12 mouse cellular contexts compared by ENCODE assay signal in the genomic region with DNA sequence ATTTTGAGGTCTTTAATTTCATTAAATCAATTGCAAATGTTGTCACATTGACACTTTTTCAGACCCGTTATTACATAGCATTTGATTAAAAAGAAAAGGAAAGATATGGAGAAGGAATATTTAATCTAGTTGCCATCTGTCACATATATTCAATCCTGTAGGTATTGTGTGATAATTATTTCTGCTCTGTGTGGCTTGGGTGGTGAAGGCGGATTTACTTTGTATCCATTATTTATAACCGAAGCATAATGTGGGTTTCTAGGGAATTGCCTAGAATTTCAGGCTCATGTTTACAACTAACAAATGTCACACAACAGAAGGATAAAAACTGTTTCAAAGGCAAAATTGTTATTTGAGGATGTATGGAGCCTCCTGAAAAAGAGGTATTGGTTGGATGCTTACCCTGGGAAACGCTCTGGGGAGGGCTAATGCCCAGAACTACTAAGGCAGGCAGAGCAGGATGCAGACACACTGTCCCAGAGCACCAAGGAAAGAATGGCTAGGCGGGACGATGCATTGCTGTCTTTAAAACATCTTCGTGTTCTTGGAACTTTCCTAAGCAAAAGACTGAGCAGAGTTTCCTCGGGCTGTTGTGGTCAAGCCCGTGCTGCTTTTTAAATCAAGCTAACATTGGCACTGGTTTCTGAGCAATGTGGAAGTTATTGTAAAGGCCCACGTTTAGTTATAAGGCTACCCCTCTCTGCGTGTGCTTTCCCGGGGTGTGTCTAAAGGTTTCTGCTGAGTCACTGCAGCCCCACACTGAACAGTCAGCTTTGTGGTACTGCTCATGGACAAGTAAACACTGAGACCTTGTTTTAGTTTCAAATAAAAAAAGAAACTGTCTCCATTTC.
DNase-seq lines count a peak whose midpoint lies in the region; ATAC-seq and TF ChIP-seq lines count a peak whose summit lies in the region.
"Had no signal": no experiment of that assay in that cellular context is flagged by ENCODE, and none has a peak within 500 bp of the region (broad histone marks: within the 10 kb centered on the region; RNA-seq: fewer than 3 reads in every experiment).

No protein-coding gene starts in this region.

- H3K27me3 ChIP-seq in heart, embryonic 12.5 days (replicated peaks) = no peaks in the 10 kb centered on the region
- no peaks in the 10 kb centered on the region for H3K27me3 ChIP-seq in C2C12 (ENCODE audit: control insufficient read depth, insufficient read depth, insufficient read length)
- H3K27me3 ChIP-seq in hindbrain, embryonic 11.5 days (ENCODE audit: control insufficient read depth, insufficient read depth, low read length) = no peaks in the 10 kb centered on the region
- H3K27me3 ChIP-seq: lung, embryonic 15.5 days had no signal

- no peak overlapping the region for H3K9ac ChIP-seq in heart, embryonic 12.5 days
- H3K9ac ChIP-seq in hindbrain, embryonic 11.5 days (ENCODE audit: low read depth, low read length) = no peak overlapping the region
- H3K9ac ChIP-seq: lung, embryonic 15.5 days had no signal

- H3ac ChIP-seq in C2C12 (ENCODE audit: control insufficient read depth, insufficient read length, low read depth) = peak overlapping the region; percentile 14

- no peak for TF ChIP-seq CTCF in C2C12 (IDR thresholded peaks at IDR 0.05; ENCODE audit: control insufficient read depth, insufficient read depth, insufficient read length)

- no peaks in the 10 kb centered on the region for H3K79me3 ChIP-seq in C2C12 (ENCODE audit: low read depth)

- no peak overlapping the region for H3K4me2 ChIP-seq in heart, embryonic 12.5 days
- H3K4me2 ChIP-seq in hindbrain, embryonic 11.5 days (replicated peaks; ENCODE audit: low read depth, low read length) = no peak overlapping the region
- H3K4me2 ChIP-seq: lung, embryonic 15.5 days had no signal

- H3K79me2 ChIP-seq in C2C12 (ENCODE audit: control insufficient read depth, insufficient read depth) = no peaks in the 10 kb centered on the region

- no peaks in the 10 kb centered on the region for H3K4me1 ChIP-seq in heart, embryonic 12.5 days (replicated peaks)
- H3K4me1 ChIP-seq in hindbrain, embryonic 11.5 days (replicated peaks; ENCODE audit: control insufficient read depth, insufficient read depth, low read length) = peaks cover 4% of the 10 kb centered on the region; the same call in 1 of the 2 replicates

- no peak overlapping the region for H3K4me3 ChIP-seq in heart, embryonic 12.5 days
- no peak overlapping the region for H3K4me3 ChIP-seq in C2C12 (ENCODE audit: insufficient read depth, poor library complexity, severe bottlenecking)
- H3K4me3 ChIP-seq in hindbrain, embryonic 11.5 days (ENCODE audit: low read depth, low read length) = no peak overlapping the region
- H3K4me3 ChIP-seq: lung, embryonic 15.5 days had no signal

- ATAC-seq in heart, embryonic 12.5 days (ENCODE audit: insufficient number of reproducible peaks, low FRiP score) = no peak
- peak; percentile 43; the same call in 1 of the 2 replicates for ATAC-seq in megakaryocyte, adult 5-6 weeks (ENCODE audit: poor library complexity, severe bottlenecking)
- ATAC-seq in hindbrain, embryonic 11.5 days (ENCODE audit: low FRiP score) = no peak

- WGBS in heart, embryonic 12.5 days = 63% methylated on average over 12 of the region's 12 CpGs
- WGBS in hindbrain, embryonic 11.5 days = 73% methylated on average over 12 of the region's 12 CpGs

- H3K9me3 ChIP-seq in heart, embryonic 12.5 days (replicated peaks) = no peaks in the 10 kb centered on the region
- no peaks in the 10 kb centered on the region for H3K9me3 ChIP-seq in hindbrain, embryonic 11.5 days (ENCODE audit: control insufficient read depth, low read length)
- H3K9me3 ChIP-seq: lung, embryonic 15.5 days had no signal

- H3K36me3 ChIP-seq in heart, embryonic 12.5 days = no peaks in the 10 kb centered on the region
- no peaks in the 10 kb centered on the region for H3K36me3 ChIP-seq in C2C12 (ENCODE audit: control insufficient read depth, insufficient read depth)
- H3K36me3 ChIP-seq in hindbrain, embryonic 11.5 days (ENCODE audit: control insufficient read depth, insufficient read depth, low read length) = no peaks in the 10 kb centered on the region
- H3K36me3 ChIP-seq: lung, embryonic 15.5 days had no signal

- H3K27ac ChIP-seq in heart, embryonic 12.5 days (ENCODE audit: poor library complexity, severe bottlenecking) = no peak overlapping the region
- no peak overlapping the region for H3K27ac ChIP-seq in hindbrain, embryonic 11.5 days (ENCODE audit: low read depth, low read length)
- H3K27ac ChIP-seq: lung, embryonic 15.5 days had no signal

- peak; percentile 69 for DNase-seq in heart, adult 11 months
- peak; percentile 81 for DNase-seq in R1 (ENCODE audit: low read depth, low spot score)
- DNase-seq in layer of hippocampus, postnatal 25 days (ENCODE audit: extremely low spot score in 1 of 2, low spot score in 1 of 2) = no peak
- no peak for DNase-seq in urinary bladder, postnatal 10 days (ENCODE audit: low spot score)
- DNase-seq in hindbrain, embryonic 11.5 days (ENCODE audit: low spot score) = no peak
- DNase-seq: cerebellum, adult 18-20 months; gastrocnemius, postnatal 36 days; right cerebral cortex, postnatal 14 days had no signal

TF ChIP-seq in C2C12, 6 proteins besides CTCF, POLR2A, EP300 and RAD21:
- TF ChIP-seq FOSL1 (IDR thresholded peaks at IDR 0.05; ENCODE audit: insufficient read depth, low read length, poor library complexity, severe bottlenecking) (peak; percentile 29), MAX (IDR thresholded peaks at IDR 0.05) (peak; percentile 82), MYOG (IDR thresholded peaks at IDR 0.05; ENCODE audit: control insufficient read depth, extremely low read depth, insufficient read length) (no peak), CEBPB (IDR thresholded peaks at IDR 0.05; ENCODE audit: low read depth) (no peak), MYOD1 (IDR thresholded peaks at IDR 0.05; ENCODE audit: control insufficient read depth, insufficient read length, low read depth) (no peak), USF1 (IDR thresholded peaks at IDR 0.05; ENCODE audit: low read depth) (no peak)

Comparison
In these comparisons a context has a peak if more than half of its experiments do, and no peak if none do; other contexts are left out.
1. DNase-seq: peak in heart, adult 11 months (single experiment) and R1 (single experiment); none in layer of hippocampus, postnatal 25 days (0 of 2), urinary bladder, postnatal 10 days (single experiment) and hindbrain, embryonic 11.5 days (single experiment).